Mouse (Mus musculus): Measurements from ENCODE around the gene Uhmk1. TPM values are rescaled to one million over a fixed set of nuclear protein-coding genes. Genes with fewer than 3 reads are reported as not detected.
A peak's percentile ranks its signal among the peaks of the same experiment; 100 is the strongest.

The Uhmk1 gene
- polyA plus RNA-seq, 1 experiment from 2014 or later = 9.3 TPM

GRCm38 (mm10) chr1:170186531-170186930, 28.7 kb downstream of the Uhmk1 start:
- H3K4me3 ChIP-seq (ENCODE audit: low read depth, low read length) = no peak overlapping the region
- H3K4me1 ChIP-seq (ENCODE audit: control insufficient read depth, insufficient read depth, low read length) = no peaks in the 10 kb centered on the region

GRCm38 (mm10) chr1:170185137-170185536, 30.1 kb downstream of the Uhmk1 start:
- Histone ChIP-seq H3K4me2 (no peak overlapping the region), H3K36me3 (ENCODE audit: control insufficient read depth, insufficient read depth, low read length) (no peaks in the 10 kb centered on the region), H3K9ac (ENCODE audit: low read depth, low read length) (no peak overlapping the region), H3K27me3 (ENCODE audit: control insufficient read depth, insufficient read depth, low read length) (no peaks in the 10 kb centered on the region), H3K4me3 (ENCODE audit: low read depth, low read length) (no peak overlapping the region), H3K9me3 (replicated peaks; ENCODE audit: control insufficient read depth, low read length) (no peaks in the 10 kb centered on the region), H3K4me1 (ENCODE audit: control insufficient read depth, insufficient read depth, low read length) (no peaks in the 10 kb centered on the region), H3K27ac (ENCODE audit: low read depth, low read length) (no peak overlapping the region)
- WGBS (ENCODE audit: insufficient replicate concordance) = 91% methylated on average over 3 of the region's 3 CpGs
- no peak for ATAC-seq (replicated peaks; ENCODE audit: insufficient number of reproducible peaks, low FRiP score, low TSS enrichment)

More at GRCm38 (mm10) chr1:170186531-170186930, 28.7 kb downstream of the Uhmk1 start:
- H3K9me3 ChIP-seq (replicated peaks; ENCODE audit: control insufficient read depth, low read length) = no peaks in the 10 kb centered on the region
- H3K9ac ChIP-seq (ENCODE audit: low read depth, low read length) = no peak overlapping the region
- no peak for ATAC-seq (replicated peaks; ENCODE audit: insufficient number of reproducible peaks, low FRiP score, low TSS enrichment)
- 66% methylated on average over 5 of the region's 5 CpGs for WGBS (ENCODE audit: insufficient replicate concordance)
- no peaks in the 10 kb centered on the region for H3K36me3 ChIP-seq (ENCODE audit: control insufficient read depth, insufficient read depth, low read length)
- no peak overlapping the region for H3K4me2 ChIP-seq
- H3K27ac ChIP-seq (ENCODE audit: low read depth, low read length) = no peak overlapping the region
- H3K27me3 ChIP-seq (ENCODE audit: control insufficient read depth, insufficient read depth, low read length) = no peaks in the 10 kb centered on the region

DNA sequence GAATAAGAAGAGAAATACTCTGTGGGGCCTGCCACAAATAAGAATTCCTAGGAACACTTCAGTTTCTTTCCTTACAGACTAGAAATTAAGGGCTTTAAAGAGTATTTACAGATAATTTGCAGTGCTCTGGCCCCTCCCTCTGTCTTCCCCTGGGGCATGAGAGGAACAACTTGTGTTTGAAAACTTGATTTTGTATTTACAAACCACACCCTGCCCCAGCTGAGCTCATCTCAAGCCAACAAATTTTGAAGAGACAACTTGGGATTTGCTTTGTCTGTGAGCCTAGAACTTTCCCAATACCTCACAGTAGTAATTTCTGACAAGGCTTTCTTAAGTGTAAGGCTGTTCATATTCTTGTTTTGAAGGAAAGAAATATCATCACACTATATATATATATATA, 32.5 kb downstream of the Uhmk1 start:
- no peak overlapping the region for H3K4me3 ChIP-seq (ENCODE audit: low read depth, low read length)
- no peak overlapping the region for H3K27ac ChIP-seq (ENCODE audit: low read depth, low read length)
- ATAC-seq (replicated peaks; ENCODE audit: insufficient number of reproducible peaks, low FRiP score, low TSS enrichment) = no peak
- H3K36me3 ChIP-seq (ENCODE audit: control insufficient read depth, insufficient read depth, low read length) = no peaks in the 10 kb centered on the region
- no peaks in the 10 kb centered on the region for H3K9me3 ChIP-seq (replicated peaks; ENCODE audit: control insufficient read depth, low read length)
- H3K9ac ChIP-seq (ENCODE audit: low read depth, low read length) = no peak overlapping the region
- H3K4me1 ChIP-seq (ENCODE audit: control insufficient read depth, insufficient read depth, low read length) = no peaks in the 10 kb centered on the region
- no peak overlapping the region for H3K4me2 ChIP-seq
- H3K27me3 ChIP-seq (ENCODE audit: control insufficient read depth, insufficient read depth, low read length) = no peaks in the 10 kb centered on the region

GRCm38 (mm10) chr1:170176661-170177239, 38.4 kb downstream of the Uhmk1 start:
- Histone ChIP-seq H3K4me1 (ENCODE audit: control insufficient read depth, insufficient read depth, low read length) (peaks cover 7% of the 10 kb centered on the region), H3K4me3 (ENCODE audit: low read depth, low read length) (no peak overlapping the region), H3K4me2 (no peak overlapping the region), H3K36me3 (ENCODE audit: control insufficient read depth, insufficient read depth, low read length) (no peaks in the 10 kb centered on the region), H3K27ac (ENCODE audit: low read depth, low read length) (no peak overlapping the region), H3K9ac (ENCODE audit: low read depth, low read length) (no peak overlapping the region), H3K9me3 (replicated peaks; ENCODE audit: control insufficient read depth, low read length) (no peaks in the 10 kb centered on the region), H3K27me3 (ENCODE audit: control insufficient read depth, insufficient read depth, low read length) (no peaks in the 10 kb centered on the region)
- WGBS (ENCODE audit: insufficient replicate concordance) = 62% methylated on average over 8 of the region's 8 CpGs
- ATAC-seq (replicated peaks; ENCODE audit: insufficient number of reproducible peaks, low FRiP score, low TSS enrichment) = no peak

DNA sequence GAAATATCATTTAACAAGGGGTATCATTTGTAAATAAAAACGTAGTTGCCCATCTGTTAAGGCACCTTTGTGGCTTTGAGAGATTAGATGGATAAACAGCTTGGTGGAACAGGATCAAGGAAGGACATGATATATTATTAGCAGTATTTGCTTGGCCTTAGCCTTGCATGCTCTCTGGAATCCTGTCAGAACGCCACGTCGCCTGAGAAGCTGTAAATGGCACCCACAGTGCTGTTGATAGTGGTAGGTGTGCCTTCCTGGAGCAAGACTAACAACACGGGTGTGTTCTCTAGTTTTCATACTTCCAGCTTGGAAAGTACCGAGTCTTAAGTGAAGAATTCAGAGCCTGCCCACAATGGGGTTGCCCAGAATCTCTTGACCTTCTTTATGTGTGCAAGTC, 39.3 kb downstream of the Uhmk1 start:
- Histone ChIP-seq H3K9me3 (replicated peaks; ENCODE audit: control insufficient read depth, low read length) (no peaks in the 10 kb centered on the region), H3K4me2 (peak overlapping the region; percentile 70), H3K9ac (ENCODE audit: low read depth, low read length) (no peak overlapping the region), H3K36me3 (ENCODE audit: control insufficient read depth, insufficient read depth, low read length) (no peaks in the 10 kb centered on the region), H3K4me1 (ENCODE audit: control insufficient read depth, insufficient read depth, low read length) (peaks cover 7% of the 10 kb centered on the region), H3K27me3 (ENCODE audit: control insufficient read depth, insufficient read depth, low read length) (no peaks in the 10 kb centered on the region), H3K27ac (ENCODE audit: low read depth, low read length) (0 out of 2 replicates have a peak overlapping the region, but pooled peaks have one; percentile 35), H3K4me3 (ENCODE audit: low read depth, low read length) (no peak overlapping the region)
- WGBS (ENCODE audit: insufficient replicate concordance) = 33% methylated on average over 6 of the region's 6 CpGs
- ATAC-seq (replicated peaks; ENCODE audit: insufficient number of reproducible peaks, low FRiP score, low TSS enrichment) = no peak

DNA sequence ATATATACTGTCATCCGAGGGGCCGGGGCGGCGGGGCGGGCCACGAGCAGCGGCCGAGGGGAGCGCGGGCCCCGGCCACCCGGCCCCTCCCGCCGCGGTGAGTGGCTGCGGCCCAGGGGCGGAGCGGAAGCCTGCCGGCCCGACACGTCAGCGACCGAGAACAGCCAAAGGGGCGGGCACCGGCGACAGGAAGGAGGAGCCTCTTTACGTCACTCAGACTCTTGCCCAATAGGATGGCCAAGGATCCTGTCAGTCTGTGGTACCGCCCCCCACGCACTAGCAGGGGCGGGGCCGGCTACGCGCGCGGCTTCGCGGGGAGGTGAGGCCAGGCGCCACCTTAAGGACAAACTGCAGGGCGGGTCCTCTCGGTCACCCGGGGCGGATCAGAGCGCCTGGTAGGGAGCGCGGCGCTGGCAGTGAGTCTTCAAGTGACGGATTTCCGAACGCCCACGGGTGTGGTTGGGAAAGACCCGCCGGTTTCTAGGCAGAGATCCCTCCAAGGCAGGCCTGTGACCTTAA, 40.3 kb downstream of the Uhmk1 start, which contains the start of gene Uap1:
TSS of gene Uap1 (minus strand) at position 144 of the 519 bp plus-strand sequence.
- Histone ChIP-seq H3K36me3 (ENCODE audit: control insufficient read depth, insufficient read depth, low read length) (no peaks in the 10 kb centered on the region), H3K4me1 (ENCODE audit: control insufficient read depth, insufficient read depth, low read length) (peaks cover 9% of the 10 kb centered on the region), H3K27ac (ENCODE audit: low read depth, low read length) (peak within 1 kb of the TSS; percentile 88), H3K4me3 (ENCODE audit: low read depth, low read length) (peak within 1 kb of the TSS; percentile 86), H3K27me3 (ENCODE audit: control insufficient read depth, insufficient read depth, low read length) (no peaks in the 10 kb centered on the region), H3K9me3 (replicated peaks; ENCODE audit: control insufficient read depth, low read length) (no peaks in the 10 kb centered on the region), H3K4me2 (peak within 1 kb of the TSS; percentile 70), H3K9ac (ENCODE audit: low read depth, low read length) (peak within 1 kb of the TSS; percentile 93)
- peak; percentile 99 for ATAC-seq (replicated peaks; ENCODE audit: insufficient number of reproducible peaks, low FRiP score, low TSS enrichment)
- WGBS (ENCODE audit: insufficient replicate concordance) = under 1% methylated on average over 52 of the region's 52 CpGs

DNA sequence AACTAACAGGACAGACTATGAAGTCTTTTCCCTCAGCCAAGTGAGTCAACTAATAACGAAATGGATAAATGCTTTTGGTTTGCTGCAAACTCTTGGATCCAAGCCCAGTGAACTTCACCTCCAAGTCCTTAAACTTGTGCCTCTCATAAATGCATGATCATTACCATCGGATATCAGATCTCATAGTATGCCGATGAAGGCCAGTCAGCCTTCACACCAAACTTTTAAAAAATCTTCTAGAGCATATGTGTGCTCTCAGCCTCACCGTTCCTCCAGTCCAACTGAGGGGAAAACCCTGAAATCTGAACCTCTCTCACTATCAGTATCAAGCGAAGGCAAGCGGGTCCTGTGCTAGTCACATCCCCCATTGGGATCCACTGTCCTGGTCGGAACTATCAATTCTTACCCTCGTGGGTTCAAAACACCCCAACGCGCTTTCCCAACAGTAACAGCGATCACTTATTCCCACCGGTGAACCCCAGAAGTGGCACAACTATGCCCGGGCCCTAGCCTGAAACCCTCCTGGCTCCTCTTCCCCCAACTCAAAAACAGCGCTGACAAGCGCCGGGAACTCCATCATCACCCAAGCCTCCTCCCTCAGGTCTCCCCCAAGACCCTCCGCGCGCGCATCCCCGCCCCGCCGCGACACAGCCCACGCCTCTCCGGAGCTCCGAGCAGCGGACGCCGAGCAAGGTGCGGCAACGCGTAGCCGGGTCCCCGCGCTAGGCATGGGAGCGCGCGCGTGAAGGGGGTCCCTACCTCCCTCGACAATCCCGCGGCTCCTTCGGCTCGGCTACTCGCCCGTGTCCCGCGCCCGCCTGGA, 41.0 kb downstream of the Uhmk1 start:
- WGBS (ENCODE audit: insufficient replicate concordance) = 1% methylated on average over 46 of the region's 50 CpGs
- Histone ChIP-seq H3K36me3 (ENCODE audit: control insufficient read depth, insufficient read depth, low read length) (no peaks in the 10 kb centered on the region), H3K9me3 (replicated peaks; ENCODE audit: control insufficient read depth, low read length) (no peaks in the 10 kb centered on the region), H3K9ac (ENCODE audit: low read depth, low read length) (peak overlapping the region; percentile 93), H3K27me3 (ENCODE audit: control insufficient read depth, insufficient read depth, low read length) (no peaks in the 10 kb centered on the region), H3K4me1 (ENCODE audit: control insufficient read depth, insufficient read depth, low read length) (peaks cover 12% of the 10 kb centered on the region), H3K4me2 (peak overlapping the region; percentile 70), H3K4me3 (ENCODE audit: low read depth, low read length) (peak overlapping the region; percentile 86), H3K27ac (ENCODE audit: low read depth, low read length) (peak overlapping the region; percentile 88)
- no peak; the same call in 1 of the 2 replicates for ATAC-seq (replicated peaks; ENCODE audit: insufficient number of reproducible peaks, low FRiP score, low TSS enrichment)

- Histone ChIP-seq H3K9ac (ENCODE audit: low read depth, low read length) (no peak overlapping the region), H3K27me3 (ENCODE audit: control insufficient read depth, insufficient read depth, low read length) (no peaks in the 10 kb centered on the region), H3K4me2 (no peak overlapping the region), H3K36me3 (ENCODE audit: control insufficient read depth, insufficient read depth, low read length) (peaks cover 9% of the 10 kb centered on the region), H3K27ac (ENCODE audit: low read depth, low read length) (no peak overlapping the region), H3K4me3 (ENCODE audit: low read depth, low read length) (no peak overlapping the region), H3K9me3 (replicated peaks; ENCODE audit: control insufficient read depth, low read length) (no peaks in the 10 kb centered on the region), H3K4me1 (ENCODE audit: control insufficient read depth, insufficient read depth, low read length) (peaks cover 10% of the 10 kb centered on the region; the same call in 1 of the 2 replicates)
- ATAC-seq (replicated peaks; ENCODE audit: insufficient number of reproducible peaks, low FRiP score, low TSS enrichment) = no peak
- WGBS (ENCODE audit: insufficient replicate concordance) = 72% methylated on average over 6 of the region's 6 CpGs
Measured at GRCm38 (mm10) chr1:170167781-170168180, 47.4 kb downstream of the Uhmk1 start.
